In genomic region chr7:110983621-110984020, GRCm38 (mm10) we compare ENCODE assay signal across 17 mouse cellular contexts. TPM values are rescaled to one million over a fixed set of nuclear protein-coding genes. Genes with fewer than 3 reads are reported as not detected.
A peak's percentile ranks its signal among the peaks of the same experiment; 100 is the strongest.
DNase-seq lines count a peak whose midpoint lies in the region; ATAC-seq and TF ChIP-seq lines count a peak whose summit lies in the region.
"Had no signal": no experiment of that assay in that cellular context is flagged by ENCODE, and none has a peak within 500 bp of the region (broad histone marks: within the 10 kb centered on the region; RNA-seq: fewer than 3 reads in every experiment).

No protein-coding gene starts in this region.

- DNase-seq in heart, adult 8-10 months (ENCODE audit: low spot score): no peak
- DNase-seq in lung, postnatal 4 days: no peak
- DNase-seq in lung, postnatal 10 days: peak; percentile 40
- DNase-seq in stomach, postnatal 0 days (ENCODE audit: low spot score): no peak
- DNase-seq in forebrain, postnatal 0 days: no peak
- DNase-seq: adrenal gland, postnatal 10 days; cerebellum, adult 18-20 months; cerebellum, postnatal 36 days; right cerebral cortex, postnatal 14 days; thymus, adult 18-20 months had no signal

- H3K9me3 ChIP-seq in heart, embryonic 13.5 days: no peaks in the 10 kb centered on the region
- H3K9me3 ChIP-seq in lung, embryonic 16.5 days (ENCODE audit: control insufficient read depth, low read length): no peaks in the 10 kb centered on the region
- no peaks in the 10 kb centered on the region for H3K9me3 ChIP-seq in stomach, postnatal 0 days (ENCODE audit: control insufficient read depth, low read length)
- no peaks in the 10 kb centered on the region for H3K9me3 ChIP-seq in forebrain, postnatal 0 days (ENCODE audit: low read length)
- H3K9me3 ChIP-seq: forebrain, embryonic 12.5 days; hindbrain, embryonic 12.5 days; limb, embryonic 13.5 days; neural tube, embryonic 13.5 days had no signal

- no peak for ATAC-seq in heart, embryonic 13.5 days (ENCODE audit: extremely low read depth, insufficient number of reproducible peaks, low FRiP score, low TSS enrichment)
- no peak for ATAC-seq in lung, embryonic 16.5 days (ENCODE audit: low read depth)
- ATAC-seq in stomach, postnatal 0 days (ENCODE audit: low FRiP score, low TSS enrichment): no peak
- no peak for ATAC-seq in monocyte, adult 5-6 weeks (replicated peaks; ENCODE audit: insufficient number of reproducible peaks, low FRiP score, low TSS enrichment, poor library complexity, severe bottlenecking)
- no peak for ATAC-seq in forebrain, postnatal 0 days

- 0 out of 2 replicates have a peak overlapping the region, but pooled peaks have one; percentile 76 for H3K27ac ChIP-seq in heart, embryonic 13.5 days (replicated peaks)
- peak overlapping the region; percentile 41; the same call in 1 of the 2 replicates for H3K27ac ChIP-seq in lung, embryonic 16.5 days (ENCODE audit: low read length)
- peak overlapping the region; percentile 95; the same call in 1 of the 2 replicates for H3K27ac ChIP-seq in stomach, postnatal 0 days (replicated peaks)
- H3K27ac ChIP-seq in forebrain, postnatal 0 days (ENCODE audit: low read depth, low read length): no peak overlapping the region
- H3K27ac ChIP-seq: forebrain, embryonic 12.5 days; hindbrain, embryonic 12.5 days; limb, embryonic 13.5 days; neural tube, embryonic 13.5 days had no signal

- no peaks in the 10 kb centered on the region for H3K36me3 ChIP-seq in heart, embryonic 13.5 days
- no peaks in the 10 kb centered on the region for H3K36me3 ChIP-seq in lung, embryonic 16.5 days (ENCODE audit: control insufficient read depth, insufficient read depth, low read length)
- H3K36me3 ChIP-seq in stomach, postnatal 0 days (ENCODE audit: control insufficient read depth, insufficient read depth, low read length): no peaks in the 10 kb centered on the region
- no peaks in the 10 kb centered on the region for H3K36me3 ChIP-seq in forebrain, postnatal 0 days (ENCODE audit: insufficient read depth)
- H3K36me3 ChIP-seq: forebrain, embryonic 12.5 days; hindbrain, embryonic 12.5 days; limb, embryonic 13.5 days; neural tube, embryonic 13.5 days had no signal

- H3K4me1 ChIP-seq in heart, embryonic 13.5 days: peaks cover 52% of the 10 kb centered on the region
- peaks cover 42% of the 10 kb centered on the region for H3K4me1 ChIP-seq in lung, embryonic 16.5 days (replicated peaks; ENCODE audit: control insufficient read depth, insufficient read depth, low read length)
- H3K4me1 ChIP-seq in stomach, postnatal 0 days (replicated peaks; ENCODE audit: control insufficient read depth, insufficient read depth): no peaks in the 10 kb centered on the region
- no peaks in the 10 kb centered on the region for H3K4me1 ChIP-seq in forebrain, postnatal 0 days (ENCODE audit: insufficient read depth)

- 74% methylated on average over 5 of the region's 5 CpGs for WGBS in heart, embryonic 13.5 days
- WGBS in lung, embryonic 16.5 days: 33% methylated on average over 5 of the region's 5 CpGs
- WGBS in stomach, postnatal 0 days: 41% methylated on average over 5 of the region's 5 CpGs
- WGBS in forebrain, postnatal 0 days: 77% methylated on average over 5 of the region's 5 CpGs

- no peaks in the 10 kb centered on the region for H3K27me3 ChIP-seq in heart, embryonic 13.5 days (replicated peaks)
- no peaks in the 10 kb centered on the region for H3K27me3 ChIP-seq in lung, embryonic 16.5 days (ENCODE audit: control insufficient read depth, insufficient read depth, low read depth, low read length)
- H3K27me3 ChIP-seq in stomach, postnatal 0 days (ENCODE audit: control insufficient read depth, insufficient read depth, low read length): no peaks in the 10 kb centered on the region
- no peaks in the 10 kb centered on the region for H3K27me3 ChIP-seq in forebrain, postnatal 0 days (ENCODE audit: insufficient read depth, low read length)
- H3K27me3 ChIP-seq: forebrain, embryonic 12.5 days; hindbrain, embryonic 12.5 days; limb, embryonic 13.5 days; neural tube, embryonic 13.5 days had no signal

- no peak for TF ChIP-seq EP300 in stomach, postnatal 0 days (optimal IDR thresholded peaks at IDR 0.05)

- no peak overlapping the region for H3K4me3 ChIP-seq in heart, embryonic 13.5 days
- no peak overlapping the region for H3K4me3 ChIP-seq in lung, embryonic 16.5 days (ENCODE audit: low read length)
- H3K4me3 ChIP-seq in stomach, postnatal 0 days (ENCODE audit: low read depth, low read length): no peak overlapping the region
- no peak overlapping the region for H3K4me3 ChIP-seq in forebrain, postnatal 0 days (ENCODE audit: low read depth, low read length)
- H3K4me3 ChIP-seq: forebrain, embryonic 12.5 days; hindbrain, embryonic 12.5 days; limb, embryonic 13.5 days; neural tube, embryonic 13.5 days had no signal

- H3K4me2 ChIP-seq in heart, embryonic 13.5 days: no peak overlapping the region
- H3K4me2 ChIP-seq in lung, embryonic 16.5 days (ENCODE audit: low read depth, low read length): no peak overlapping the region
- H3K4me2 ChIP-seq in stomach, postnatal 0 days (replicated peaks; ENCODE audit: low read depth): no peak overlapping the region
- no peak overlapping the region for H3K4me2 ChIP-seq in forebrain, postnatal 0 days (ENCODE audit: low read depth)
- H3K4me2 ChIP-seq: forebrain, embryonic 12.5 days; hindbrain, embryonic 12.5 days; limb, embryonic 13.5 days; neural tube, embryonic 13.5 days had no signal

- H3K9ac ChIP-seq in heart, embryonic 13.5 days: no peak overlapping the region
- no peak overlapping the region for H3K9ac ChIP-seq in lung, embryonic 16.5 days (ENCODE audit: low read length)
- no peak overlapping the region for H3K9ac ChIP-seq in stomach, postnatal 0 days (ENCODE audit: low read length)
- no peak overlapping the region for H3K9ac ChIP-seq in forebrain, postnatal 0 days
- H3K9ac ChIP-seq: forebrain, embryonic 12.5 days; hindbrain, embryonic 12.5 days; limb, embryonic 13.5 days; neural tube, embryonic 13.5 days had no signal

- TF ChIP-seq CTCF in stomach, postnatal 0 days (IDR thresholded peaks at IDR 0.05; ENCODE audit: low read depth): no peak
- TF ChIP-seq CTCF in forebrain, postnatal 0 days (IDR thresholded peaks at IDR 0.05; ENCODE audit: low read depth): no peak

RNA-seq across cellular contexts. Expression of gene Mrvi1, which starts 1.4 kb away (rescaled TPM):
- 4.6 and 5.3 TPM in 2 replicates for polyA plus RNA-seq in heart, embryonic 13.5 days (2015; fragmentation: Nextera tagmentation; extraction: Ambion mirVana)
- total RNA-seq in heart, adult 8-10 months (2022): 10 to 100 TPM; 12.7 to 15.6 (median 14.4) TPM
- polyA plus RNA-seq in lung, embryonic 16.5 days (2015; fragmentation: Nextera tagmentation; extraction: Ambion mirVana): 6.7 and 8.4 TPM in 2 replicates
- polyA plus RNA-seq in stomach, postnatal 0 days (2015; fragmentation: Nextera tagmentation; extraction: Ambion mirVana): 8.4 and 9.1 TPM in 2 replicates
- 0.19 to 10.2 TPM (median 1.1 TPM) in 3 replicates for total RNA-seq in monocyte, adult 5-6 weeks (2017)
- total RNA-seq in forebrain, postnatal 0 days (2014; rRNA removed): 2.7 and 2.8 TPM in 2 replicates
- 0.25 and 0.44 TPM in 2 replicates for polyA plus RNA-seq in forebrain, postnatal 0 days (2015; fragmentation: Nextera tagmentation; extraction: Ambion mirVana)

RNA-seq across cellular contexts. Expression of gene Ctr9, which starts 45.1 kb away (rescaled TPM):
- 39.6 and 41.8 TPM in 2 replicates for polyA plus RNA-seq in heart, embryonic 13.5 days (2015; fragmentation: Nextera tagmentation; extraction: Ambion mirVana)
- total RNA-seq in heart, adult 8-10 months (2022): 10 to 100 TPM; 11.3 to 18.2 (median 12.9) TPM
- 59.6 and 62.9 TPM in 2 replicates for polyA plus RNA-seq in lung, embryonic 16.5 days (2015; fragmentation: Nextera tagmentation; extraction: Ambion mirVana)
- polyA plus RNA-seq in stomach, postnatal 0 days (2015; fragmentation: Nextera tagmentation; extraction: Ambion mirVana): 22.4 and 26.4 TPM in 2 replicates
- total RNA-seq in monocyte, adult 5-6 weeks (2017): 45.3 to 55.4 TPM (median 55.0 TPM) in 3 replicates
- 60.3 and 61.7 TPM in 2 replicates for total RNA-seq in forebrain, postnatal 0 days (2014; rRNA removed)
- polyA plus RNA-seq in forebrain, postnatal 0 days (2015; fragmentation: Nextera tagmentation; extraction: Ambion mirVana): 45.1 and 59.8 TPM in 2 replicates
